Mouse (Mus musculus) left cerebral cortex, postnatal 14 days (tissue): ENCODE data around the gene Frat1. TPM values are rescaled to one million over a fixed set of nuclear protein-coding genes. Genes with fewer than 3 reads are reported as not detected.
A peak's percentile ranks its signal among the peaks of the same experiment; 100 is the strongest.

ENCODE experiments used
- DNase-seq, 2 experiments: peaks; one replicate each; pipeline ENCODE4 v3.0.0; 2021 to 2022; ENCODE audit warnings: low spot score in 2 of 2, mixed read lengths in 1 of 2
- intact Hi-C: fragments of 180-260 bp; cut with DNase I; formaldehyde crosslinking; loops from one replicate; pipeline ENCODE4 v1.15.1; 2025
- total RNA-seq, 2 experiments: library from RNA; stranded (reverse); gene quantifications; 2 replicates each; pipeline ENCODE4 v1.2.3; 2021

Frat1 gene
- total RNA-seq, 2 experiments from 2014 or later: 11.2 to 14.7 TPM

DNA sequence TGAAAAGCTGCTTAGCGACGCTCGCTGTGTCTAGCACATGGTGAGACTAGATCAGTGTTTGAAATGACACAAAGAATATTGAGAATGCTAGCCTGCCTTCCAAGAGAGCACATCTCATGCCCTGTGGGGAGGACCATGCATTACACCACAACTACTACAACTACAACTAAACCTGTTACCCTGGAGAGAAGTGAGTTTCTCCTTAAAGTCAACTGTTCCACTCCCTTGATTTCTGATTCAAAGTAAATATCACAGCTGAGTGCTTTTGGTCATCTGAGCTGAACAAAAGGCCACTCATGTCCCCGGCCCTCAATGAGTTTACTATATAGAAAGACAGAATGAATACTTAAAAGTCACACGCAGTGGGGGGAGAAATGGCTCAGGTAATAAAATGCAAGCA is 19.7 kb upstream of the Frat1 start:
- intact Hi-C loops: no loop called here
- no peak for DNase-seq

- no peak for DNase-seq
- intact Hi-C loops: no loop called here
These were observed 17.2 kb upstream of the Frat1 start for GRCm38 (mm10) chr19:41812525-41812924.

- intact Hi-C loops: no loop called here
- DNase-seq: no peak
These were observed 16.4 kb upstream of the Frat1 start for GRCm38 (mm10) chr19:41813374-41813773.

DNA sequence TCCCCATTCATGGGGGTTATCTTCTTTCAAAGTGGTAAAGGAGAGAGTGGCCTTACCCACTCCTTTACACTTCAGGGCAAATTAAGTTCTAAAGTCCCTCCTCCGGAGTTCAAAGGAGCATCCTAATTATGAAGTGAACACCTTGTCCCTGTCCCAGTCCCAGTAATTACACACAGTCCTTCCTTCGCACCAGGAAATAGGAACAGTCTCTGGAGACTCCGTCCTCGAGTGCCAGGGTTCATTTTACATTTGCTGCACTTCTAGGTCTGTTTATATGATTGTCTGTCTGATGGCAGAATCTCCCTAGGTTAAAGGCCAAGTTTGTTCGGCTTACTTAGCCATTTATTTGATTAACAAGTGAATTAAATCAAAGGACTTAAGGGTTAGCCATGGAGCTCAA is 13.4 kb upstream of the Frat1 start:
- intact Hi-C loops: no loop called here
- DNase-seq: no peak

DNA sequence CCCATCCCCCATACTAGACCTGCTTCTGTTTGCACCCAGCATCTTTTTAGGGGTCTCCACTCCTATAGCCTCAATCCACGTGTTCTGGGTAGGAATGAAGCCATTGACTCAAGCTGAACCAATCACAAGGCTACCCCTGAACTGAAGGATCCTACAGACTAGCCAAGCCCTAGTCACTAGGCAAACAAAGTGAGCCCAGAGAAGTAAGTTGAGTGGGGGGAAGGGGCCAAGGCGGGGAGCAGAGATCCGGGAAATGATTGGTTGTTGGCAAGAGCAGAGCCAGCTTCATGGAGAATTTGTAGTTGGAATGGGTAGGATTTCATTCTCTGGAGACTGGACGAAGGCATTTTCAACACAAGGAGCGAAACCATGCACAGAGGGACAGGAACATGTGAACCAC is 12.9 kb upstream of the Frat1 start:
- no peak for DNase-seq
- intact Hi-C loops: no loop called here

DNA sequence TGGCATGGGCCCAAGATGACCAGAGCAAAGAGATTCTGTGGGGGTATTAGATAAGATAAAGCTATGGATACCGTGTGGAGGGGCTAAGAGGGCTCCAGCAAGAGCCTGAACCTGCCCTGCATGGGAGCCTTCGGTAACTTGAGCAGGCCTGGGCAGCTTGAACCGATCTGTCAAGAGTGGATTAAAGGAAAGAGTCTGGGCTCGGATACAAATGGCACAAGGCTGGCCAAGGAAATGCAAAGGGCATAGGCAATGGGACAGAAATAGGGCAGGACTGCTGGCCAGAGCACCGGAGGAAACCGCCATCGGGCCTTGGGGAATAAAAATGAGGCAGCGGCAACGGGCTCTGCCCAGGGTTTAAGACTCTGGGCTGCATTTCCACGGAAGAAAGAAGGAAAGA is 12.4 kb upstream of the Frat1 start:
- intact Hi-C loops: no loop called here

GRCm38 (mm10) chr19:41818749-41819148 is 11.0 kb upstream of the Frat1 start:
- intact Hi-C loops: no loop called here
- DNase-seq: no peak

More for the DNA sequence above, 12.4 kb upstream of the Frat1 start:
- DNase-seq: no peak

DNA sequence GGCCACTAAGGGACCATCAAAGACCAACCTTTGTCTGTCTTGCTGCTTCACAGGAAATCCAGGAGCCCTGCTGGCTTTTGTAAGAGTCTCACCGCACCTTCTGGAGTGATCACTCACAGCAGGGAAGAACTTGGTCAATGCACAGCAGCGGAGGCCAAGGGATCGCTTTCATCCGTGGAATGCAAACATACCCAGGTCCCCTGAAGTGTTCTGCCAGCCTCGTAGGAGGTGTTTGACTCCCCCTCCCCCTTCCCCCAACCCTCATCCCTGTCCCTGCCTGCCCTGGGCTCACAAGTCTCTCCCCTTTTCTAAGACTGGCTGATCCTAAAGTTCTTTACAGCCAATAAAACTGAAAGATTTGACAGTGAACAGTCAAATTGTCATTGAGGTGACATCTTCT is 8.3 kb upstream of the Frat1 start:
- no peak for DNase-seq
- intact Hi-C loops: no loop called here

DNA sequence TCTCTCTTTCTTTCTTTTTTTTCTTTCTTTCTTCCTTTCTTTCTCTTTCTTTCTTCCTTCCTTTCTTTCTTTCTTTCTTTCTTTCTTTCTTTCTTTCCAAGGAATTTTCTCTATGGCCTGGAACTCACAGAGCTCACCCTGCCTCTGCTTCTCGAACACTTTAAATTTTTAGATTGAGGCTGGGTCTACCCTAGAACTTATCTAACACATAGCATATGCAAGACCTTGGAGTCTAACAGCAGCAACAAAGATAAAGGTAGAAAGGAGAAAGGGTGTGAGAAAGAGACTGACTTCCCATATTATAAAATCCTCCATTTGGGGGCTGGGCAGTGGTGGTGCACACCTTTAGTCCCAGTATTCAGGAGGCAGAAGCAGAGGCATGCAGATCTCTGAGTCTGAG is 7.2 kb upstream of the Frat1 start:
- intact Hi-C loops: no loop called here
- no peak for DNase-seq

DNA sequence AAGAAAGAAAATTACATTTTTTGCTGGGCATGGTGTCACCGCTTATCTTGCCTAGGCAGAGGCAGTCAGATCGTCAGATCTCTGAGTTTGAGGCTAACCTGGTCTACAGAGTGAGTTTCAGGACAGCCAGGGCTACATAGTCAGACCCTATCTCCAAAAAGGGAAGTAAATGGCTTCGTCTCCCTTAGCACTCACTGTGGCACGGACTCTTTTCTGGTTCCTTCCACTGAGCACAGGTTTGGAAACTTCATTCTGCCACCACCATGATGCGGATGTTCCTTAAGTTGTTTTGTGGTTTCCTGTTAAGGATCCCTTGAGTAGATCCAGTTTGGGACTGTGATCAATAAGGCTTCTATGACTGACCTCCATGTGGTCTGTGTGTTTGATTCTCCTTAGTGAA is 4.8 kb upstream of the Frat1 start:
- intact Hi-C loops: no loop called here
- no peak for DNase-seq

- intact Hi-C loops: no loop called here
- DNase-seq: no peak
These were observed 3.2 kb upstream of the Frat1 start for GRCm38 (mm10) chr19:41826529-41826928.

DNA sequence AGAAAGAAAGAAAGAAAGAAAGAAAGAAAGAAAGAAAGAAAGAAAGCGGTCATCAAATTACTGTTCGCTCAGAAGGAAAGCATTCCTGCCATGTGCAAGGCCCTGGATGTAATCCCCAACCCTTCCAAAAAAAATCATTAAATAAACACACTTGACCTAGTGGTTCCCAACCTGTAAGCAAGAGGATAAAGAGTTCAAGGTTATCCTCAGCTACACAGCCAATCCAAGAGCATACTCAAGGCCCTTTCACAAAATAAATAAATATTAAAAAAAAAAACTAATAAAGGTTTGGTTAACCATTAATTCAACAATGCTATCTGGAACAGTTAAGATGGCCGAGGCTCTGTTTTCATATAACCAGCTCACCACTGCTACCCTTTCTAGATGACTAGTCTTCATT is 829 bp upstream of the Frat1 start:
- DNase-seq: no peak
- intact Hi-C loops: no loop called here

GRCm38 (mm10) chr19:41830106-41831031 is 599 bp downstream of the Frat1 start:
- intact Hi-C loops: loop anchor here (2.0 kb wide), 1 partner anchor 16 kb away; no protein-coding TSS in a partner anchor

DNA sequence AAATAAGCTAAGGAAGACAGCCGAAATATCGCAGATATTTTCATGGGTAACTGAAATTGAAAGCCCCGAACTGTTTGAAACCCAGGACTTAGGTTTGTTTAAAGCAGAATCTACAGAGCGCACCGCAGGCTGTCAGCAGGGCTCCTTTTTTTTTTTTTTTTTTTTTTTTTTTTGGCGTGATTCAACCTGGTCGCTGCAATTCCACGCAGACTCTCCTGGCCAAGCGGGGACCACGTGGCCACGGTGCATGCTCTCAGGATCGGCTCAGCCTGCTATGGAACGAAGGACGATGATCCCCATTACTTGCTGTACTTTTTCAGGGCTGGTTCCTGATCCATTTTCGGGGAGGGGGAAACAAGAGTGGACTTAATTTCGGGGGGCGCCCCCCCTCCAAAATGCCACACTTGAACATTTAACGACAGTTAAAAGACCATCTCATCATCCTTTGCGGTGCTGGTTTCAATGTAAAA is 1.4 kb downstream of the Frat1 start:
- intact Hi-C loops: loop anchor here (2.0 kb wide), 1 partner anchor 16 kb away; no protein-coding TSS in a partner anchor
- DNase-seq: peak; percentile 45 to 57

More at GRCm38 (mm10) chr19:41830106-41831031, 599 bp downstream of the Frat1 start:
- DNase-seq: peak; percentile 61 to 66

DNA sequence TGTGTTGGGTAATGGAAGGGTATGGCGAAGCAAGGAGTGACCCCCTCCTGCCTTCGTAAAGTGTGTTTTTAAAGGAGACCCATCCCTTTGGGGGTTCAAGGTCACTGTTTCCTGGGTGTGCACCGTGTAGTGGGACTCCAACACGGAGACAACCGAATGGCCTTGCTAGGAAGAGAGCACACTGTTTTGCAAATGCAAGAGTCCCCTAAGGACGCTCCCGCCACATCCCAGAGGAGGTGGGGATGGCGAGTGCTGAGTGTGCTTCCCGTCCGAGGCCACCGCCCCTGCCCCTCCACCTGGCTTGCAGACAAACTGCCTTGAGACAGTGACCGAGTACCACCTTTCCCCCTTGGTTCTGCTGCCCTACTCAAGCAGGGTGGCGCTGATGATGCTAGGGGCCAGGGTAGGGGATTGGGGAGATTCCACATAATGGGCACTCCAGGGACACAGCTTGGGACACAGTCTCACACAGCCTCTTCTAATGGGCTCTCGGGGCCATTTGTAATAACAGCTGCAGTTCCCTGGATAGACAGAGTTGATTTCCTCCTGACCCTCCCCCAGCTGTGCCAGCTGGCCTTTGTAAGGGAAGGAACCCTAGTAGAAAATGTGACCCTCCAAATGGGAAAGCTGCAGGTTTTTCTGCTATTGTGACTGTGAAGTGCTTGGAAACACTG is 2.1 kb downstream of the Frat1 start:
- intact Hi-C loops: loop anchor here (2.0 kb wide), 1 partner anchor 15 kb away; no protein-coding TSS in a partner anchor

DNA sequence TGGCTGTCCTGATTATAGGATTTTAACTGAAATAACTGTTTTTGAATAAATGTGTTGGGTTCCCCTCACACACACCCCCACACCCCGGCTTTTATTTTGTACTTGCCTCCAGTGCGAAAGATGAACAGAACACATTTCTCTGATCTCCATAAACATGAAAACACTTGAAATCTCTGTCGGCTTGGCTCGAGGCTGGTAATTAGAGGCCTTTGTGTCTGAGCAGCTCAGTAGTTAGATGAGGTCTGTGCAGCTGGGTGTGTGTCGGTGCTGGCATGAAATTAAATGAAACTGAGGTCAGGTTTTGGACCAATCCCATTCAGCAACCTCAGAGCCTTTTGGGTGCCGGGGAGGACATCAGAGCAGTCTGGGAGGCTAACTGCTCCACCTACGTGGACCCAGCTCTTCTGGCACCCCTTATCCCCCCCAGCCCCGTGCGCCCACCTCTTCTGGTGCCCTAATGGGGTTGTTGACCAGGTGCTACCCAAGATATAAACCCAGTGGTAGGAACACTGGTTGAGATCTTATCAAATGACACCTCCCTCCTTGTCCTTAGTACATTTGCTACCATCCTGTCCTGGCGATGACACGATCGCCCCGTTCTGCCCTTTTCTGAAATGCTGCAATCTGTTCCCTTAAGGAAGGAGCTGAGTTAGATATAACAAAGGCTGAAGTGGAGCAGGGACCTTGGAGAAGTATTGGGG is 2.9 kb downstream of the Frat1 start:
- intact Hi-C loops: no loop called here
- peak in 1 of 2 experiments; percentile 13 for DNase-seq

More for the DNA sequence above, 2.1 kb downstream of the Frat1 start:
- DNase-seq: no peak

GRCm38 (mm10) chr19:41835407-41835806 is 5.6 kb downstream of the Frat1 start:
- no peak for DNase-seq
- intact Hi-C loops: no loop called here

- intact Hi-C loops: no loop called here
- DNase-seq: peak; percentile 35 to 44
These were observed 6.0 kb downstream of the Frat1 start for GRCm38 (mm10) chr19:41835816-41836215.

DNA sequence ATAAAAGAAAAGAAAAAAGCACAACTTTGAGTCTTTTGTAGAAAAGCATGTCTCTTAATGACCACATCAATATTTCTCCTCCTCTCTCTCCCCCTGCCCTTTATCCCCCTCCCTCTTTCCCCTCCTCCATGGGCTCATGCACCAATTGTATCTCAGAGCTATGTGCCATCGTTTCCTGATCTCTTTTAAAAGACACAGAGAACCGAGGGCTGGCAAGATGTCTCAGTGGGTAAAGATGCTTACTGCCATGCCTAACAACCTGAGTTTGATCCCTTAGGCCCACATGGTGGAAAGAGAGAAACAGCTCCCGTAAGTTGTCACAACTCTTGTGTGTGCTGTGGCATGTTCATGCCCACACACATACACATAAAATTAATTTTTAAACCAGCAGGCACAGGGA is 6.9 kb downstream of the Frat1 start:
- DNase-seq: no peak
- intact Hi-C loops: no loop called here
